Mouse (Mus musculus): ENCODE measurements at regions not wholly inside any gene's neighbourhood (a gene's known extent, or its start where the extent isn't known, plus 50 kb on each side); places are given as distances from the start of the nearest gene placed in this dataset.
"Not testable (repeated sequence)": the region's sequence is repeated elsewhere in the genome, so short reads cannot be mapped to it uniquely, and the experiment has no call there.

GRCm38 (mm10) chr9:115847289-115848074 lies 61.8 kb upstream of the Gadl1 start:
- DNase-seq, result no peak
- intact Hi-C loops (cut with DNase I), result no loop called here

- intact Hi-C loops (cut with DNase I); DNase-seq: not testable (repeated sequence)
These were observed 55.9 kb upstream of the Gadl1 start for GRCm38 (mm10) chr9:115853210-115853842.

- intact Hi-C loops (cut with DNase I), result no loop called here
- no peak for DNase-seq
These were observed 52.0 kb upstream of the Gadl1 start for GRCm38 (mm10) chr9:115857301-115857700.

GRCm38 (mm10) chr9:115858848-115859247 lies 50.4 kb upstream of the Gadl1 start:
- DNase-seq, result no peak
- intact Hi-C loops (cut with DNase I), result no loop called here

Small RNA genes in the stretch of these regions (microRNA-seq; reads per million reads assigned to microRNA genes)
- gene Gm22243 (ENCODE audit: borderline number of aligned reads in 2 of 2) (0 reads per million in 2 experiments), gene Gm25510 (ENCODE audit: borderline number of aligned reads in 2 of 2) (0 reads per million in 2 experiments), gene Gm26303 (ENCODE audit: borderline number of aligned reads in 2 of 2) (0 reads per million in 2 experiments), gene Mir467h (ENCODE audit: borderline number of aligned reads in 2 of 2) (0 reads per million in 2 experiments)
